Mouse (Mus musculus): Measurements from ENCODE around the gene Uap1l1.
A peak's percentile ranks its signal among the peaks of the same experiment; 100 is the strongest.
"Not testable (repeated sequence)": the region's sequence is repeated elsewhere in the genome, so short reads cannot be mapped to it uniquely, and the experiment has no call there.

The Uap1l1 gene

DNA sequence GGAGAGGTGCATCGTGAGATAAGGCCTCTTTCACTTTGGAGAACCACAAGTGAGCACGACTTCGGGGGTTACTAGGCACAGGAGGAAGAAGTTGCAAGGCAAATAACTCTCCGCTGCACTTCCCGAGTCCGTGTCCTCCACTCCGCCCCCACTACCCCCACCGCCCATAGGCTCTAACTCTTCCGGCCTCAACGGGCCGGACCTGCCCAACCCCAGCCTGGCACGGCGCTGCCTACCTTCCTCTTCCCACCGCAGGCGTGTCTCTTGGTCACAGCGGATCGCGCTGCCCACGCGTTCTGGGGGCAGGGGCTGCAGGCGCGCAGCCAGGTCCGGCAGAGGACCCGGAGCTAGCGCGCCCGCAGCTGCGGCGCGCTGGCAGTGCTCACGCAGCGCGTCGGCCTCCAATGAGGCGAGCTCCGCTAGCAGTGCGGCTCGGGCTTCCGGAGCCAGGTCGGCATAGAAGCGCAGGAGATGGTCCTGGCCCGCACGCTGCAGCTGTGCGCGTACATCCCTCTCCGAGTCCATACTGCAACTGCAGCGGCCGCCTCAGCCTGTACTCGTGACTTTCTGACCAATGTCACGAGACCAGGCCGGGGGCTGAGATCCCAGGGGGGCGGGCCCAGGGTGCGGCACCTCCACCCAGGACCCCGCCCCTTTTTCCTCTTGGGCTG, at the start of gene Uap1l1:
Gene Uap1l1, minus strand, starts transcription at position 592 of the 671 bp plus-strand sequence.
- DNase-seq (ENCODE audit: low spot score in 2 of 2) = peak; percentile 70 to 74

DNA sequence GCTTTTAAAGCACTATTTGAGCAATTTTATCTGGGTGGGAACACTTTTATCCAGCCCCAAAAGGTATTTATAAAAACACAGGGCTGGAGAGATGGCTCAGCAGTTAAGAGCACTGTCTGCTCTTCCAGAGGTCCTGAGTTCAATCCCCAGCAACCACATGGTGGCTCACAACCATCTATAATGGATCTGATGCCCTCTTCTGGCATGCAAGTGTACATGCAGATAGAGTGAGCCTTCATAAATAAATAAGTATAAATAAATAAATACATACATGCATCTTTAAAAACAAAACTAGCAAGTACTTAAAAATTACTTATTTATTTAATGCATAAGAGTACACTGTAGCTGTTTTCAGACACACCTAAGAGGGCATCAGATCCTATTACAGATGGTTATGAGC, 48.0 kb upstream of the Uap1l1 start:
- DNase-seq (ENCODE audit: low spot score in 2 of 2) = not testable (repeated sequence)

DNA sequence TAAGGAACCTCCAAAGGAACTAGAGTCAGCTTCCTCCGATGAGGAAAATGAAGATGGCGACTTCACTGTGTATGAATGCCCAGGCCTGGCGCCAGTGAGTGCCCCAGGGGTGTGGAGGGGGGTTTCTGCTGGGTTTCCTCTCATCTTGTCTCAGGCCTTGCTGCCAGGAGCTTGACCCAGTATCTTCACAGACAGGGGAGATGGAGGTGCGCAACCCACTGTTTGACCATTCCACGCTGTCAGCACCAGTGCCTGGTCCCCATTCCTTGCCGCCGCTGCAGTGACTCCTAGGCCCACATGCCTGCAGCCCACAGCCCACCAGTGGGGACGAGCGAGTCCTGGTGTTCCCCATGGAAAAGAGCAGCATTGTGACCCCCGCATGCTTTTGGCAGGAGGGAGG, 43.4 kb upstream of the Uap1l1 start:
- DNase-seq (ENCODE audit: low spot score in 2 of 2) = peak in 1 of 2 experiments; percentile 20

DNA sequence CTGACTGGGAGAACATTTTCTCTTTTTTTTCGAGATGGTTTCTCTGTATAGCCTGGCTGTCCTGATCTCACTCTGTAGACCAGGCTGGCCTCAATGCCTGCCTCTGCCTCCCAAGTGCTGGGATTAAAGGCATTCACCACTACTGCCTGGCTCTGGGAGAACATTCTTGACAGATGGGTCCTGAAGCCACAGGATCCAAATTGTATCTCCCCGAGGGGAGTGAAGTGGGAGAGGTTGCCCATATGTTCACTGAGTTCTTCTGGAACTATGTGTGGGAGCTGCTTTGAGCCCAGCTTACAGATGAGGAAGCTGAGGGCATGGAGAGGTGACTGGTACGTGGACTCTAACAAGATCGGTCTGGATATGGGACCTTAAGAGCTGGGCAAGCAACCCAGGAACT, 38.5 kb upstream of the Uap1l1 start:
- peak in 1 of 2 experiments; percentile 46 for DNase-seq (ENCODE audit: low spot score in 2 of 2)

DNA sequence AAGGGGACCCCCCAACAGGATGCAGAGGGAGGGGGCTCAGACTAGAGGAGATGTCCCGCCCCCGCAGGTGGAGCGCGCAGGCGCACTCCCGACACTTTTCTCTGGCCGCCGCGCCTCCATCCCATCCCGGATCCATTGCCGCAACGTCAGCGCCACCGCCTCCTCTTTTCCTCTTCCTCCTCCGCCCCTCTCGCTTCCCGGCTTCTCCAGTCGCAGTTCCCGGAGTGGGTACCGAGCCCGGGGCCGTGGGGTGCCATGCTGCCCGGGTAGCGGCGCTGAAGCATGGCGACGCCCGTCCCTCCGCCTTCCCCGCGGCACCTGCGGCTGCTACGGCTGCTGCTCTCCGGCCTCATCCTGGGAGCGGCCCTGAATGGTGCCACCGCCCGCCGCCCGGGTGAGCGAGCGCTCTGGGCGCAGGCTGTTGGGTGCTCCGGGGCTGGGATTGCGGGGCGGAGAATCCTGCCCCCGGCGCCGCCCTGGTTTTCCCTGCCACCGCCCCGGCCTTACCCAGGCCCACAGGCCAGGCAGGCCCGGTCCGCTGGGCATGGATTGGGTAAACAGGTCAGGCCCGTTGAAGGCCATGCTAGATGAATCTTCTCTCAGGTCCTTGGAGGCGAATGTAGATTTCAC, 37.6 kb upstream of the Uap1l1 start:
- peak; percentile 95 to 97 for DNase-seq (ENCODE audit: low spot score in 2 of 2)

DNA sequence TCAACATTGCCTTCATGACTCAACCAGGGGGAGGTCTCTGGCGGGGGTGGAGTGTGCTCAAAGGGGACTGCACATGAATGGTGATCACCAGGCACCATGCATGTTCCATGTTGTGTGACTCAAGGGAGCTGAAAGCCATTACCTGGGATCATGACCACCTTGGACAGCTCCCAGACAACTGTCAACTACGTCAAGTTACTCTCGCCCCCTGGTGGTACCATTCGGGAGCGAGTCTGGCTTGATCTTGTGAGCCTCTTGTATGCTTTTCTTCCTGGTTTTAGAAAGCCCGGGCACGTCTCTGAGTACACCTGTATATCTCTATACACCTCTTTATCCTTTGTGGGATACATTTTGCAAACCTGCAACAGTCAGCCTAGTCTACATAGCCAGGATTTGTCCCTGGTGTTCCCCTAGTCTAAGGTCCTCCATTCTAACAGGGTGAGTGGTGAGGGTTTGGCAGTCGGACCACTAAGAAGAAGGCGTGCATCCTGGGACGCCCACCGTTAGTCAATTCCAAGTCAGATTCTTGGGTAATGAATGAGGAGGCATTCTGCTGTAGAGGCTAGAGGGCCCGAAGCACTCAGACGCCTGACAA, 37.0 kb upstream of the Uap1l1 start:
- DNase-seq (ENCODE audit: low spot score in 2 of 2) = peak; percentile 83 to 84

DNA sequence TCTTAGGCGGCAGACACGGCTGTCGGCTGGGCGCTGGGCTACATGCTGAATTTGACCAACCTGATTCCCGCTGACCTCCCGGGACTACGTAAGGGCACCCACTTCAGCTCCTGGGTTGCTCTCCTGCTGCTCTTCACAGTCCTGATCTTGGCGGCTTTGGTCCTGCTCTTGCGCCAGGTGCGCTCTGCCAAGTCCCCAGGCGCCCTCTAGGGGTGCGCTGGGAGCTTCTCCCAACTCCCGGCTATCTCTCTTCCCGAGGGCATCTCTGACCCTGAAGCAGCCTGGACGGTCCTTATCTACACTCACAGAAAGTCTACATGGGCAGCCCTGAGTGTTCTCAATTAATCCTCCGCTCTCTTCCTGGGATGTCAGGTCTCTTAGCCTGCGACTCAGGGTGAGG, 35.3 kb upstream of the Uap1l1 start:
- peak; percentile 73 to 74 for DNase-seq (ENCODE audit: low spot score in 2 of 2)

DNA sequence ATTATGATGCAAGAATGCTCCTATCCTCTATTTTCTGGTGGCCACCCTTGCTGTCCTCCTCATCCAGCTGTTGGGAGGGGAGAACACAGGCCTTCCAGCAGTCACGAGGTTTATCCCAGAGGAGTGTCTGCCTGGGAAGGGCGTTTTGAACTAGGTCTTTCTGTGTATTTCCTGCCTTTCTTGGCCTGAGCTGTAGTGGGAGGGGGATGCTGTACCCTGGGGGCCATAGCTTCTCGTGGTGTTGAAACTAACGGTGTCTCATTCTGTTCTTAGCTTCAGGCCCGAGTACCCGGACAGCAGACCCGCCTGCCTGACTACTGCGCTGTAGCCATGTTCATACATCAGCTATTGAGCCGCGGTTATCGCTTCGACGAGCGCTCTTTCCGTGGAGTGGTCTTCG, 34.8 kb upstream of the Uap1l1 start:
- no peak for DNase-seq (ENCODE audit: low spot score in 2 of 2)

DNA sequence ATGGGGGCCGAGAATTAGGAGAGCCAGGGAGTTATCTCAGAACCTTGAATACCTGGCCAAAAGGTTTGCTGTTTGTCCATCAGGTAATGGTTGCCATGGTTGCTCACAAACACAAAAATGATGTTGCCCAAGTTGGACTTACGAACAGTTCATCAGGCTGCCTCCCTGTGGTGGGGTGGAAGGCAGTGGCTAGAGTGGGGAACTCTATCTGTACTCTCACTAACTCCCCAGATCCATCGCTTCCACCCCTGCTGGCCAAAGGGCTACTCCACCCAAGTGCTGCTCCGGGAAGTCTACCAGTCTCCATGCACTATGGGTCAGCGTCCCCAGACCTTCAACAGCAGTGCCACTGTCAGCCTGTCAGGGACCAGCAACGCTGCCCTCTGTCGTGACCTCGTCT, 33.6 kb upstream of the Uap1l1 start, which contains the start of gene Npdc1:
Gene Npdc1, plus strand, starts transcription at position 301 of the 400 bp plus-strand sequence.
- DNase-seq (ENCODE audit: low spot score in 2 of 2) = no peak

DNA sequence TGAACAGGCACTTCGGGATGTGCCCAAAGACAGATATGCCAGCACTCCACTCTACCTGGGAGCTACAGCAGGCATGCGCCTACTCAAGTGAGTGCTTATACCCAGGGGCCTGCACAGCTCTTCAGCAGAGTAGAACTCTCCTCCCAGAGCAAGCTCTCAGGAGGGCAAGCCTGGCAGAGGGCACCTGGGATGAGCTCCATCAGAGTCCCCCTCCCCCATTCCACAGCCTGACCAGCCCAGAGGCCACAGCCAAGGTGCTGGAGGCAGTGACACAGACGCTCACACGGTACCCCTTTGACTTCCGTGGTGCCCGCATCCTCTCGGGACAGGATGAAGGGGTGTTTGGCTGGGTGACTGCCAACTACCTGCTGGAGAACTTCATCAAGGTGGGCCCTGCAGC, 32.6 kb upstream of the Uap1l1 start:
- no peak for DNase-seq (ENCODE audit: low spot score in 2 of 2)

DNA sequence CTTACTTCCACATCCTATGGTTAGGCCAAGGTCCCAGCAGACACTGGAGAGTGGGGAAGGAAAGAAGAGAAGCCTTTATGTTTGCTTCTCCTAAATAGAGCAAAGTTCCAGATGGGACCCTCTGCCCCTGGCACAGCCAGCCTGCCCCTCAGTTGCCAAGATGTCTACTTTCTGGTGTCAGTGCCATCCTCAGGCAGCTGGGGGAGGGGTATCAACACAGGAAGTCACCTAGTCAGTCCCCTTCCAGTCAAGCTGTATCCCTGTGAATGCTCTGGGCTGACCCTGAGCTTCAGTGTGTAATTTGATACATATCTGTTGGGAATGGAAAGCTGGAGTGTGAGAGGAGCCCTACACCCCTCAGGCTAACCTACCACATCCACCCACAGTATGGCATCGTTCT, 31.5 kb upstream of the Uap1l1 start:
- no peak for DNase-seq (ENCODE audit: low spot score in 2 of 2)

DNA sequence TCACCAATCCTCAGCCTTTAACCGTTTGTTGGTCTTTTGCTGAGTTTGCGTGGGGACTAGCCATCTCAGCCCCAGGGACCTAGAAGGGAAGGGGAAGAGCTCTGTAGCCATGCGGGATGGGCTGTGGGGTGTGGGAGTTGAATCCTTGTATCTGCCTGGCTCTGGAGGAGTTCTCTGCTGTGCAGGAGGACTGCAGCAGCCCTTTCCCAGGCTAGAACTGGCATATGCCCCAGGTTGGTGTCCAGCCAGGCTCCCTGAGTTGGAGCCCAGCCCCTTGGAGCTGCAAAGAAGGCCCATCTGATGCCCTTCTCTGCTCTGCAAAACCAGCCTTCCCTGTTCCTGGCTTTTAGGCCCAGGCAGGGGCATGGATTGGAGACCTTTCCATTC, 31.1 kb upstream of the Uap1l1 start:
- DNase-seq (ENCODE audit: low spot score in 2 of 2) = peak; percentile 63 to 70

DNA sequence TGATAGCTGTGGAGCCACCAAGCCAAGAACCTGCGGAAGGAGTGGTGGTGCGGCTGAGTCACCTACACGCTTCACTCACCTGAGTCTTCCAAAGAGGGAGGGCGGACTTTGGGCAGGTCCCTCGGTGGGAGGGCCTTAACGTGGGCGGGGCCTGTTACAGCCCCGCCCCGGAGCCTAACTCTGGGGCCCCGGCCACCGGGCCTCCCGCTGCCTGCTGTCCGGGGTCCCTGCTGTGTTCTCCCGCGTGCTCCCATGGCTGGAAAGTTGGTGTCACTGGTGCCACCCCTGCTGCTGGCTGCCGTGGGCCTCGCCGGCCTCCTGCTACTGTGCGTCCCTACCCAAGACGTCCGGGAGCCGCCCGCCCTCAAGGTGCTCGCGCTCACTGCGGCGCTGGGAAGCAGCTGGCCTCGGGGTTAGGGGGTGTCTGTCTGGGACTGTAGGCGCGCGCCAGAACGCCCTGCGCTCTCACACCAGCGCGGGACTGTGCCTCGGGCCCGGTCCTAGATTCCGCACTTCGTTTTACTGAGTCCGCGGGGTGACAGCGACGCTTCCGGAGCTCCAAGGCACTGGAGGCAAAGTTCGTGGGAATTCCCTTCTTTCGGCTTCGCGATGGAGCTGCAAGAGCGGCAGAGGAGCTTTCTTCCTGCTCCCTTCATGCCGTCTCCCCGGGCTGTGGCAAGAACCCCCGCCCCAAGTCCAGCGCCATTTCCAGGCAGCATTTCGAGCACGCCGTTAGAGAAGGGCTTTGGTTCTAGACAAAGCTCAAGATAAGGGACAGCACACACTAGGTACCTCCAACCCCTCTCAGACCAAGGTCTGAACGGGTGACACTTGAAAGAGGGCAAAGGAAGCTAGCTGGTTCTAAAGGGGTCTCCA, 30.5 kb upstream of the Uap1l1 start, which contains the start of gene Entpd2:
Gene Entpd2, plus strand, starts transcription at position 154 of the 876 bp plus-strand sequence.
- DNase-seq (ENCODE audit: low spot score in 2 of 2) = no peak

DNA sequence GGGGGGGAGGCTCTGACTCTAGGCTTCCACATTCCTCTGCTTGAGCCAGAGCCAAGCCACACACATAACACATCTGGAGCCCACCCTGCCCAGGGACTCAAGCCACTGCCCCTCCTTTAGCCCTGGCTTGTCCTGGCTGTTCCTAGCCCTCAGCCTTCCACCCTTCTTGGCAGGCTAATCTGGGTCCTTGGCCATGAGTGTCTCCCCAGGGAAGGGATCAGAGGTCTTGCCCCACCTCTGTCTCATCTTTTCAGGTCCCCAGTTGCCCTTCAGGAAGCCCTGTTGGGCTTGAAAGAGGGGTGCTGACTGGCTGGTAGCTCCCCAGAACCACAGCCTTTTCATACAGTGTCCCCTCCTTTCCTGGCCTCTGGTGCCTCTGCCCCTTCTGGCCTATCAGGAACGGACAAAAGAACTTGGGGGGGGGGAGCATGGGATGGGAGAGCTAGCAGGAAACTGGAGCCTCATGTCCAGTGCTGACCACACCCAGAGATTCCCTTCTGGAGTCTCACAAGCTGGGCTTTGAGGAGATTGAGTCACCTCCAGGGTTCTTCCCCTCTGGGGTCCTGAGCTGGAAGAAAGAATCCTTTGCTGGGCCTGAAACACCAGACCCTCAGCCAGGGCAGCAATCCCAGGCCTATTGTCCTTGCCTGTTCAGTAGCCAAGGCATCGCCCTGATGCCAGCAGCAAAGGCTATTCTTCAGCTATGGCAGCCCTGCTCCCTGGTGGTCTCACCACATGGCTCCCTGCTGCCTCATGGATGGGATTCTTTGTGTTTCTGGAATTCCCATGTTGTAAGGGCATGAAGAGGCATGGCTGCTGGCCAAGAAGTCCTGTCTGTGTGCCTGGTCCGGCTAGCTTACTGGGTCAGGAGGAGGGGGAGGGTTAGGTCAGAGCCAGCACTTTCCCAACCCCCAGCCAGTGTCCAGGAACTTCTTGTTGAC, 29.1 kb upstream of the Uap1l1 start:
- DNase-seq (ENCODE audit: low spot score in 2 of 2) = peak; percentile 81 to 86

DNA sequence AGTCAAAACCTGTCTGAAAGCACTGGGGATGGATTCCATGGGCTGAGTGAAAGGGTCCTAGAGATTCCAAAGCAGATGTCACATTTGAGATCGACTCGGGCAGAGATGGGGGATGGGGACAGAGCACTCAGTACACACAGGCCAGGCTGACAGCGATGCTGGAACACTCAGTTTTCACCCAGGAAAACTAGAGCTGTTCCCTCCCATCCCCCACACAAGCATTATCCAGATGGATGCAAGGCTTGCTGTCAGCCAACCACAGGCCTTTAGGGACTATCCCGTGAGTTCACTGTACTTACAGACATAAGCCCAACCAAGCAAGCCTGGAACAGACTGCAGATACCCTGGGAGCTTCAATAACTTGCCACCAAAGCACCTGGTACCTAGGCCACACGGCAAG, 25.8 kb upstream of the Uap1l1 start:
- no peak for DNase-seq (ENCODE audit: low spot score in 2 of 2)

DNA sequence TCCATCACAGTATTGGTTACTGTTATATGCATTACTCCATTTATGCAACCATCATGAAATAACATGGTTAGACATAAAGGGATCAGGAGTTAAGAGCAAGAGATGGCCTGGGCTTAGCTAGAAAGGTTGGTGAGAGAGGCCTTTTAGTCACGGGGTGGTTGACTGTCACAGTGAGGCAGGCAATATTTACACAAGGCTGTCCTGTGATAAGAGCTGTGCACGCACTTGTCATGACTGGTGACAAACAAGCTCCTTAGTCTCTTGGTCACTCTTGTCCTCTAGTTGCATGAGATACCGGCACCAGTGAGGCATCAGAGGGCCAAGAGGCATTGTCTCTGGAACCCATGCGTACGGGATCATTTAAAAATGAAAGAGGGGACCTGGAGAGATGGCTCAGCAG, 19.0 kb upstream of the Uap1l1 start:
- no peak for DNase-seq (ENCODE audit: low spot score in 2 of 2)

DNA sequence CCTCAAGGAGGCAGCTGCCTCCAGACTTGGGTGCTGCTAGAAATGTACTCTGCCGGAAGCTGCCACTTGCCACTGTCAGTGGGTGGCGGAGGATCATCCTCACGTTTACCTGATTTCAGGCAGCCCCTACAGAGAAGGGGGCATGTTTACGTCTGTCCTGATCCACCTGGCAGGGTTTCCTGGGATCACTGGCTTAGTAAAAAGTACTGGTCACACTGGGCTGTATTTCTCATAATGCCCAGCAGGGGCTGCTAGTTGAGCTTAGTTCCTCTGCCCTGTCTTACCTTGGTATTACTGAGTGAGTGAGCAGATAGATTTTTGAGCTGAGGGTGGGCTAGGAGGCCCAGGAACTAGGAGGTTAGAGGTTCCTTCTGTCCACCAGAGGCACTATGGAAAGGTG, 11.1 kb upstream of the Uap1l1 start:
- DNase-seq (ENCODE audit: low spot score in 2 of 2) = peak in 1 of 2 experiments; percentile 75

DNA sequence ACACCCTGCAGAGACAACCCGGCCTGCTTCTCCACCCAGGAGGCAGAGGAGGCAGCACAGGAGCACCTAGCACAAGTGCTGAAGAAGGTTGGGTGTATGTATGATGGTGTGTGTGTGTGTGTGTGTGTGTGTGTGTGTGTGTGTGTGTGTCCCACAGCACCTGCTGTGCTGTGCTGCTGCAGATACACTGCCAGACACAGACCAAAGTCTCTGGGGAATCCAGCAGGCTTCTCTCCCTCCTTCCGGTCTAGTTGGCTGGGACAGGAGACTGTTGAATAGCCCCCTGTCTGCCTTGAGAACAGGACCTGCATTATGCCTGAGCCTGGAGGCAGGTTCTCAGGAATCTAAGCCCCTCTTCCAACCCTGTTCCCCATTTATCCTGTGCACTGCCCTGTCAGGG, 7.9 kb upstream of the Uap1l1 start:
- peak in 1 of 2 experiments; percentile 63 for DNase-seq (ENCODE audit: low spot score in 2 of 2)

DNA sequence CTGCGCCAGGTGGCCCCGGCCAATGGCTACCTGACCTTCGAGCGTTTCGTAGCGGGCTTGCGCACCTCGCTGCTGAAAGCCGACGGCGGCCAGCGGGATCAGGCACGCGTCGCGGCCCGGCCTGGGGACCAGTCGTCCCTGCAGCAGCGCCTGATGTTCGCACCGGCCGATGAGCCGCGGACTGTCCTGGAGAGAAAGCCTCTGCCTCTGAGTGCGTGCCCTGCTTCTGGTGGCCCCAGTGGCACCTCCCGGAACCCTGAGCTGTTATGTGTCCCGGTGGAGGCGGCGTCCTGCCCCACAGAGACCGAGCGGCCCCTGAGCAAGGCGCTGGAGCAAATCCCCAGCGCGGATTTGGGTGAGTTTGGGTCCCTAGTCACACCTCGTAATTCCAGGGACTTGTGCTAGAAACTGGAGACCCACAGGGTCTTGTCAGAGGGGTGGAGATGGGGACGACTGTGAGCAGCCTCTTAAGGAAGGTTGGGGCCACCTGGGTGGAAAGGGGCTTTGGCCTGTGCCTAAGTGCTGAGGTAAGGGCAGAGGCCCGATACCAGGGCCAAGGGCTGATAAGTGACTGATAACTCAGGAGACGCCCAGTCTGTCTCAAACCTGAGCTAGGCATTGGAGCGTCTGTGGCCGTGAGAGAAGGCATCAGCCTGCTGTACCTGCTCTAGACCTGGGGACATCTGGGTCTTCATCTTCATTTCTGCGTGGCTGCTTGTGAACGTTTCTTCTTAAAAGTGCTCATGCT, 7.3 kb upstream of the Uap1l1 start:
- no peak for DNase-seq (ENCODE audit: low spot score in 2 of 2)
